Mouse (Mus musculus): ENCODE results near the gene Ankrd35.
"Not testable (repeated sequence)": the region's sequence is repeated elsewhere in the genome, so short reads cannot be mapped to it uniquely, and the experiment has no call there.

Gene Ankrd35

GRCm38 (mm10) chr3:96706984-96707383, 37.1 kb downstream of the Ankrd35 start:
- no peak for DNase-seq (ENCODE audit: low spot score)

- DNase-seq (ENCODE audit: low spot score) = peak; percentile 86
These were observed 38.2 kb downstream of the Ankrd35 start, which contains the start of gene Nudt17 for GRCm38 (mm10) chr3:96707903-96708683. Gene Nudt17, minus strand, starts transcription at chr3:96708562.

GRCm38 (mm10) chr3:96708684-96709064, 38.7 kb downstream of the Ankrd35 start:
- DNase-seq (ENCODE audit: low spot score) = no peak

DNA sequence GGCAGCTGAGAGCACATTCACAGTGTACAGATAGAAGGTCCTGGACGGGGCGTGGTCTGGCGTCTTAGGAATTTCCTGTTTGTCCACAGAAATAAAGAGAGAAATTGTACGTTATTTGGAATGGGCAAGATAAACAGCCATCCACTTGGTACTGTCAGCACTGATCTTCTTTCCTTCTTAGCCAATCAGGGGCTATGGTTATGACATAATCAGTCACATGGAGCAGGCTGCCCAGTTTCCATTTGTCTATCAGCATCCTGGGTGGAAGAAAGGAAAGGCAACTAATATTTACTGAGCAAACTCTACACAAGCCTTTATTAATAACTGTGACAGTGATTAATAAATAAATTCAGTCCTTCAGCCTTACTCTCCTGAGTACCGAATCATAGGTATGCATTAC, 44.4 kb downstream of the Ankrd35 start:
- no peak for DNase-seq (ENCODE audit: low spot score)

DNA sequence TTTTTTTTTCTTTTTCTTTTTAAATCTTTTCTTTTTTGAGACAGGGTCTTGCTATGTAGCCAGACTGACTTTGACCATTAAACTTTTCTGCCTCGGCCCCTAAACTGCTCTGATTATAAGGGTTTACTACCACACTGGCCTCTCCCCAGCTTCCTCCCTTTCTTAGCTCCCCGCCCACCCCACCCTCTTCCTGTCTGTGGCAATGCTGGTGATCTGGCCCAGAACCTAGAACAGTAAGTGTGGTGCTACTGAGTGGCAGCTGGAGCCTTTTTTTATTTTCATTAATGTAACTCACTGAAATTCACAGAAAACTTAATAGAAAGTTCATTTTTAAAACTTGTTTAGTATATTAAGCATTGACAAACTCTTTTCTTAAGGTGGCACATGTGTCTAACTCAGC, 45.9 kb downstream of the Ankrd35 start:
- DNase-seq (ENCODE audit: low spot score) = no peak

DNA sequence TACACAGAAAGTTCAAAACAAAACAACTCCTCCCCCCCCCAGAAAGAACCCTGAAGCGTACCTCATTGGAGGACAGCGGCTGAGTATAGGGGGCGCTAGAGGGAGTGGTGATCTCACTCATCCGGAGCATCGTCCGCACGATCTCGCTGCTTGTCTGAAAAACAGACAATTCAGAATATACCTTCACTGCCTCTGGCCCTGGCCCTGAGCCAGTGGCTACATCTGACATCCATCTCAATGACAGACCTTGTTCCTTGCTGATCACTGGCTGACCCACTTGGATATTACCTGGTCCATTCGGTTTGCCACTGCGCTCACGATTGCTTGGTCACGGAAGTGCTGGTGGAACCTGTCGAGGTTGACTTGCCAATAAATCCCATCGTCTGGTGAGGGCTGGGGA, 49.2 kb downstream of the Ankrd35 start:
- DNase-seq (ENCODE audit: low spot score) = peak; percentile 71

DNA sequence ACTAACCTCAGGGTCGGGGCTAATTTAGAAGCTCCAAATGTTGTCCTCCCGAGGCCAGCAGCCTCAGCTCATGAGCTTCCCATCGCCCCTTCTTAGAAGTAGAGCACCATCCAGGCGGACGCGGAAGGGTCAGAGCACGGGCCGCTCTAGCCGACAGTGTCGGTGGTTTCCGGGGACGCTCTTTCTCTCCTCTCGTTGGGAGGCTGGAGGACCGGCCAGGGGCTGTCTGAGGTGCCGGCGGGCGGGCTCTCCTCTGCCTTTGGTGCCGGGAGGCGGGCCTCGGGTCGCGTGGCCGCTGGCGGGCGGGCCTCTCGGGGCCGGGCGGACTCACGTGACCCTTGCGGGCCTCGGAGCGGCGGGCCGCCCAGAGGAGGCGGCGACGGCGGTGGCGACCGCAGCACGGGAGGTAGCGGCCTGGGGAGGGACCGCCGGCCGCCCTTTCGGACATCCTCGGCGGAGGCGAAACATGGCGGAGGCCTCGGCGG, 57.5 kb downstream of the Ankrd35 start, which contains the start of the genes Polr3c and Rnf115:
Polr3c (minus strand) TSS at position 286 of the 485 bp plus-strand sequence.
Rnf115 (plus strand) TSS at position 322 of the 485 bp plus-strand sequence.
- DNase-seq (ENCODE audit: low spot score) = peak; percentile 94

GRCm38 (mm10) chr3:96727828-96728633, 58.1 kb downstream of the Ankrd35 start:
- DNase-seq (ENCODE audit: low spot score) = peak; percentile 59

GRCm38 (mm10) chr3:96728634-96729402, 58.9 kb downstream of the Ankrd35 start:
- no peak for DNase-seq (ENCODE audit: low spot score)

DNA sequence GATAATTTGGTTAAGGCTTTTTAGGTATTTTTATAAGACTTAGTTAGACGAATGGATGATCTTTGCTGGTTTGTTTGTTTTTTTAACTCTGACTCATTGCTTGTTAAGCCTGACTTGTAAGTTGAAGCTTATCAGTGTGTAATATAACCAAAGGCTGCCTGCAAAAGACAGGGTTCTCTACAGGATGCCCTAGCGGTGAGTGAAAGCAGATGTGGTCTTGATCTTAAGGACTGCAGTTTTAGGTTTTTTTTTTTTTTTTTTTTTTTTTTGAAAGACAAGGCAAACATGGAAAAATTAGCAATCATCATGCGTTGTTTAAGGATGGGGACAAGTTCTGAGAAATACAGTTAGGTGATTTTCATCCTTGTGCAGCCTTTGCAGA, 59.5 kb downstream of the Ankrd35 start:
- DNase-seq (ENCODE audit: low spot score) = peak; percentile 68

- no peak for DNase-seq (ENCODE audit: low spot score)
These were observed 60.9 kb downstream of the Ankrd35 start for GRCm38 (mm10) chr3:96730785-96731184.

- no peak for DNase-seq (ENCODE audit: low spot score)
These were observed 64.1 kb downstream of the Ankrd35 start for GRCm38 (mm10) chr3:96733984-96734383.

GRCm38 (mm10) chr3:96735200-96735599, 65.3 kb downstream of the Ankrd35 start:
- no peak for DNase-seq (ENCODE audit: low spot score)

GRCm38 (mm10) chr3:96737013-96737740, 67.2 kb downstream of the Ankrd35 start:
- no peak for DNase-seq (ENCODE audit: low spot score)

DNA sequence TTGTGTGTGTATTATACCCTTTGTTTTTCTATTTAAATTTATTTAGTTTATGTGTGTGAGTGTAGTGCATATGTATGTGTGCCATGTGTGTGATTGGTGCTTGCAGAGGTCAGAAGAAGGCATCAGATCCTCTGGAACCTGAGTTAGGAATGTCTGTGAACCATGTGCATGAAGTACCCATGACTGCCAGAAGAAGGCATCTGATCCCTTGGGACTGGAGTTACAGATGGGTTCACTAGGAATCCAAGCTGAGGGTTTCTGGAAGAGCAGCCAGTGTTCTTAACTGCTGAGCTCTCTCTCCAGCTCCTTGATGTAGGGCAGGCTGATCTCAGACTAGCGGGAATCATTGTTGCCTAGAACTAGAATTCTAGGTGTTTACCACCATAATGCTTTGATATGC, 68.1 kb downstream of the Ankrd35 start:
- peak; percentile 36 for DNase-seq (ENCODE audit: low spot score)

DNA sequence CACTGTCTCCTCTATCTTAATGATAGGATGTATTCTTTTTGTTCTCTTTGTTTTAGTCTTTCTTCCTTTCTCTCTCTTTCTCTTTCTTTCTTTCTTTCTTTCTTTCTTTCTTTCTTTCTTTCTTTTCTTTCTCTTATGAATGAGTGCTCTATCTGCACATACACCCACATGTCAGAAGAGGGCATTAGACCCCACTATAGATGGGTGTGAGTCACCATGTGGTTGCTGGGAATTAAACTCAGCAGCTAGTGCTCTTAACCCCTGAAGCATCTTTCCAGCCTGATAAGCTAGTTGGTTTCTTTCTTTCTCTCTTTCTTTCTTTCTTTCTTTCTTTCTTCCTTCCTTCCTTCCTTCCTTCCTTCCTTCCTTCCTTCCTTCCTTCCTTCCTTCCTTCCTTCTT, 70.3 kb downstream of the Ankrd35 start:
- not testable (repeated sequence) for DNase-seq (ENCODE audit: low spot score)
